9 mouse cellular contexts compared by ENCODE assay signal in genomic region chr11:110365016-110365415, GRCm38 (mm10). TPM values are rescaled to one million over a fixed set of nuclear protein-coding genes. Genes with fewer than 3 reads are reported as not detected.
A peak's percentile ranks its signal among the peaks of the same experiment; 100 is the strongest.
DNase-seq lines count a peak whose midpoint lies in the region; ATAC-seq and TF ChIP-seq lines count a peak whose summit lies in the region.
"Had no signal": no experiment of that assay in that cellular context is flagged by ENCODE, and none has a peak within 500 bp of the region (broad histone marks: within the 10 kb centered on the region; RNA-seq: fewer than 3 reads in every experiment).

No protein-coding gene starts in this region.

- no peak overlapping the region for H3K4me2 ChIP-seq in midbrain, embryonic 16.5 days (ENCODE audit: low read length)
- no peak overlapping the region for H3K4me2 ChIP-seq in liver, embryonic 14.5 days (ENCODE audit: low read depth)

- DNase-seq in cerebellum, adult 2 months, result no peak
- DNase-seq in cerebellum, adult 11-12 months, result no peak
- DNase-seq in midbrain, embryonic 10.5 days (ENCODE audit: low spot score), result peak; percentile 52
- peak; percentile 65 to 74 for DNase-seq in adrenal gland, postnatal 36 days
- DNase-seq in liver, embryonic 14.5 days (ENCODE audit: low read depth in 3 of 3, low spot score in 3 of 3), result peak in 2 of 3 experiments; percentile 18 to 30
- peak; percentile 33 to 70 for DNase-seq in spleen, postnatal 14 days (ENCODE audit: low spot score in 2 of 2)

- 78% methylated on average over 3 of the region's 3 CpGs for WGBS in cerebellum, adult 2 months
- 64% methylated on average over 3 of the region's 3 CpGs for WGBS in midbrain, embryonic 10.5 days
- WGBS in midbrain, embryonic 16.5 days, result 72% methylated on average over 3 of the region's 3 CpGs
- WGBS in liver, embryonic 14.5 days (ENCODE audit: insufficient replicate concordance), result 70% methylated on average over 3 of the region's 3 CpGs

- no peak overlapping the region for H3K27ac ChIP-seq in cerebellum, adult 2 months (ENCODE audit: insufficient read depth, low read length)
- no peak overlapping the region for H3K27ac ChIP-seq in midbrain, embryonic 10.5 days (replicated peaks)
- no peak overlapping the region for H3K27ac ChIP-seq in midbrain, embryonic 16.5 days (ENCODE audit: low read length)
- no peak overlapping the region for H3K27ac ChIP-seq in liver, embryonic 14.5 days
- H3K27ac ChIP-seq: macrophage had no signal

- H3K36me3 ChIP-seq in midbrain, embryonic 10.5 days, result no peaks in the 10 kb centered on the region
- no peaks in the 10 kb centered on the region for H3K36me3 ChIP-seq in midbrain, embryonic 16.5 days (ENCODE audit: control insufficient read depth, insufficient read depth, low read length)
- no peaks in the 10 kb centered on the region for H3K36me3 ChIP-seq in liver, embryonic 14.5 days (replicated peaks; ENCODE audit: control insufficient read depth, insufficient read depth, low read depth)

- 0 out of 2 replicates have a peak, but pooled peaks cover 1% of the 10 kb centered on the region for H3K9me3 ChIP-seq in midbrain, embryonic 10.5 days (replicated peaks)
- no peaks in the 10 kb centered on the region for H3K9me3 ChIP-seq in midbrain, embryonic 16.5 days (replicated peaks; ENCODE audit: control insufficient read depth, low read length, poor library complexity, severe bottlenecking)
- no peaks in the 10 kb centered on the region for H3K9me3 ChIP-seq in liver, embryonic 14.5 days (ENCODE audit: control insufficient read depth, low read length)

- TF ChIP-seq POLR2A in cerebellum, adult 2 months (IDR thresholded peaks at IDR 0.05; ENCODE audit: borderline replicate concordance, insufficient read depth, low read length), result no peak

- H3K4me3 ChIP-seq in cerebellum, adult 2 months (replicated peaks; ENCODE audit: insufficient read depth, low read depth, low read length), result no peak overlapping the region
- no peak overlapping the region for H3K4me3 ChIP-seq in midbrain, embryonic 10.5 days
- H3K4me3 ChIP-seq in midbrain, embryonic 16.5 days (ENCODE audit: low read depth, low read length), result no peak overlapping the region
- H3K4me3 ChIP-seq in liver, embryonic 14.5 days (ENCODE audit: insufficient read depth in 1 of 2, low read depth in 2 of 2, low read length in 2 of 2), result no peak overlapping the region

- no peaks in the 10 kb centered on the region for H3K4me1 ChIP-seq in cerebellum, adult 2 months (ENCODE audit: control insufficient read depth, insufficient read depth, low read length)
- peaks cover 8% of the 10 kb centered on the region for H3K4me1 ChIP-seq in midbrain, embryonic 10.5 days
- H3K4me1 ChIP-seq in midbrain, embryonic 16.5 days (ENCODE audit: control insufficient read depth, insufficient read depth, low read length), result no peaks in the 10 kb centered on the region
- H3K4me1 ChIP-seq in liver, embryonic 14.5 days (replicated peaks; ENCODE audit: control insufficient read depth in 2 of 2, insufficient read depth in 2 of 2, low read length in 1 of 2), result no peaks in the 10 kb centered on the region; a peak in 1 of 4 replicates

- peak; percentile 34; the same call in 1 of the 2 replicates for TF ChIP-seq CTCF in cerebellum, adult 2 months (IDR thresholded peaks at IDR 0.05; ENCODE audit: borderline replicate concordance, insufficient read depth, low read depth, low read length)
- peak; percentile 72 for TF ChIP-seq CTCF in liver, embryonic 14.5 days (IDR thresholded peaks at IDR 0.05; ENCODE audit: low read depth)

- H3K27me3 ChIP-seq in cerebellum, adult 2 months (ENCODE audit: control insufficient read depth, insufficient read depth, low read length), result no peaks in the 10 kb centered on the region
- no peaks in the 10 kb centered on the region for H3K27me3 ChIP-seq in midbrain, embryonic 10.5 days (ENCODE audit: low read depth, poor library complexity, severe bottlenecking)
- H3K27me3 ChIP-seq in midbrain, embryonic 16.5 days (ENCODE audit: control insufficient read depth, insufficient read depth, low read depth, low read length), result no peaks in the 10 kb centered on the region
- no peaks in the 10 kb centered on the region for H3K27me3 ChIP-seq in liver, embryonic 14.5 days (ENCODE audit: control insufficient read depth, insufficient read depth, low read length)

- no peak for TF ChIP-seq EP300 in liver, embryonic 14.5 days (IDR thresholded peaks at IDR 0.05; ENCODE audit: low read depth)

- no peak overlapping the region for H3K9ac ChIP-seq in midbrain, embryonic 16.5 days (ENCODE audit: low read depth, low read length)
- no peak overlapping the region for H3K9ac ChIP-seq in liver, embryonic 14.5 days (replicated peaks)

- ATAC-seq in midbrain, embryonic 16.5 days, result no peak
- peak; percentile 85 for ATAC-seq in granulocyte monocyte progenitor cell, adult 5-6 weeks (replicated peaks; ENCODE audit: poor library complexity, severe bottlenecking)
- ATAC-seq in liver, embryonic 14.5 days (ENCODE audit: insufficient read depth), result no peak

RNA-seq across cellular contexts. Expression of gene Abca5, which starts 27.5 kb away (rescaled TPM):
- 15.7 and 16.2 TPM in 2 replicates for polyA plus RNA-seq in cerebellum, adult 2 months (2012; rRNA removed)
- 2.1 and 2.4 TPM in 2 replicates for polyA plus RNA-seq in midbrain, embryonic 10.5 days (2016; fragmentation: Nextera tagmentation; extraction: Ambion mirVana)
- 9.6 and 10.2 TPM in 2 replicates for polyA plus RNA-seq in midbrain, embryonic 16.5 days (2015; fragmentation: Nextera tagmentation; extraction: Ambion mirVana)
- 10 to 100 TPM; 15.7 to 20.2 TPM for total RNA-seq in adrenal gland, postnatal 36 days (2021)
- total RNA-seq in granulocyte monocyte progenitor cell, adult 5-6 weeks (2014; fragmentation: Nextera tagmentation), result not detected in 2 replicates
- 0.41 TPM in 1 of 2 replicates, not detected in the other for total RNA-seq in granulocyte monocyte progenitor cell, adult 5-6 weeks (2017)
- polyA plus RNA-seq in liver, embryonic 14.5 days (2012; rRNA removed), result 0.19 and 0.23 TPM in 2 replicates
- polyA plus RNA-seq in liver, embryonic 14.5 days (2014; fragmentation: Nextera tagmentation; extraction: Ambion mirVana), result 0.58 and 1.4 TPM in 2 replicates

RNA-seq across cellular contexts. Expression of gene Map2k6, which starts 33.9 kb away (rescaled TPM):
- polyA plus RNA-seq in cerebellum, adult 2 months (2012; rRNA removed), result 12.1 and 12.5 TPM in 2 replicates
- polyA plus RNA-seq in midbrain, embryonic 10.5 days (2016; fragmentation: Nextera tagmentation; extraction: Ambion mirVana), result 31.4 and 35.8 TPM in 2 replicates
- polyA plus RNA-seq in midbrain, embryonic 16.5 days (2015; fragmentation: Nextera tagmentation; extraction: Ambion mirVana), result 22.1 and 23.4 TPM in 2 replicates
- 1 to 10 TPM; 2.0 to 6.4 TPM for total RNA-seq in adrenal gland, postnatal 36 days (2021)
- 10.1 and 12.9 TPM in 2 replicates for total RNA-seq in granulocyte monocyte progenitor cell, adult 5-6 weeks (2014; fragmentation: Nextera tagmentation)
- total RNA-seq in granulocyte monocyte progenitor cell, adult 5-6 weeks (2017), result 18.8 and 20.9 TPM in 2 replicates
- 2.3 and 2.8 TPM in 2 replicates for polyA plus RNA-seq in liver, embryonic 14.5 days (2012; rRNA removed)
- polyA plus RNA-seq in liver, embryonic 14.5 days (2014; fragmentation: Nextera tagmentation; extraction: Ambion mirVana), result 3.6 and 4.5 TPM in 2 replicates

Comparison
In these comparisons a context has a peak if more than half of its experiments do, and no peak if none do; other contexts are left out.
1. DNase-seq: peak in midbrain, embryonic 10.5 days (single experiment), adrenal gland, postnatal 36 days (2 of 2), liver, embryonic 14.5 days (2 of 3) and spleen, postnatal 14 days (2 of 2); none in cerebellum, adult 2 months (0 of 2) and cerebellum, adult 11-12 months (single experiment).